Mouse (Mus musculus) ovary, postnatal 14 days (tissue): Measurements from ENCODE around the gene Emid1.
A peak's percentile ranks its signal among the peaks of the same experiment; 100 is the strongest.

Source experiments
- DNase-seq: peaks from one replicate; pipeline ENCODE4 v3.0.0; 2022; ENCODE audit warnings: low spot score

The Emid1 gene

DNA sequence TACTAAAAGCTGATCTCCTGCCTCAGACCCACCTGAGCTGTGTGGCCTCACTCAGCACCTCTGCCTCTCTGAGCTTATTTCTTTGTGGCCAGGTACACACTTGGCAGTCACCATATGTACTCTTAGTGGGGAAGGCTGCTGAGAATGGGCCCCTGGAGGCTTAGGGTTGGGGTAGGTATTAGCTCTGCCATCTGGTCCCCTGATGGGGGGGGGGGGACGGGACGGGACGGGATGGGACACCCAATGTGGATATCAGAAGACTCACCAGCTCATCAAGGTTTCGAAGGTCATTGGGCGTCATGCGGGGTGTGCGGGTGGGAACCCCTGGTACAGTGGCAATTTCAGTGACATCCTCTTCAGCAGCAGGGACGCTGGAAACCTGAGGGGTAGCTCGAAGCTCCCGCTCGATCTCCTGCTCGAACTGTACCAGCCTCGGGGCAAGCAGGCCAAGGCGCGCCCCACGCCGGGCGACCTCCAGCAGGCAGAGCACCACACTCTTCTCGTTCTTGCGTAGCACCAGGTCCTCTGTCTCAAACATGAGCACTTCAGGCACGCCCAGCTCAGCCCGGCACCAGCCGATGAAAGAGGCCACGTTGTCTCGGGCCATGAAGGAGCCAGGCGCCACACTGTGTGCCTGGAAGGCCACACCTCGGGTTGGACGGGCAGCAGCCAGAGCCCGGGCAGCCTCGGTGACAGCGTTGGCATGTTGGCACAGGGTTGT is 88.3 kb downstream of the Emid1 start:
- no peak for DNase-seq

DNA sequence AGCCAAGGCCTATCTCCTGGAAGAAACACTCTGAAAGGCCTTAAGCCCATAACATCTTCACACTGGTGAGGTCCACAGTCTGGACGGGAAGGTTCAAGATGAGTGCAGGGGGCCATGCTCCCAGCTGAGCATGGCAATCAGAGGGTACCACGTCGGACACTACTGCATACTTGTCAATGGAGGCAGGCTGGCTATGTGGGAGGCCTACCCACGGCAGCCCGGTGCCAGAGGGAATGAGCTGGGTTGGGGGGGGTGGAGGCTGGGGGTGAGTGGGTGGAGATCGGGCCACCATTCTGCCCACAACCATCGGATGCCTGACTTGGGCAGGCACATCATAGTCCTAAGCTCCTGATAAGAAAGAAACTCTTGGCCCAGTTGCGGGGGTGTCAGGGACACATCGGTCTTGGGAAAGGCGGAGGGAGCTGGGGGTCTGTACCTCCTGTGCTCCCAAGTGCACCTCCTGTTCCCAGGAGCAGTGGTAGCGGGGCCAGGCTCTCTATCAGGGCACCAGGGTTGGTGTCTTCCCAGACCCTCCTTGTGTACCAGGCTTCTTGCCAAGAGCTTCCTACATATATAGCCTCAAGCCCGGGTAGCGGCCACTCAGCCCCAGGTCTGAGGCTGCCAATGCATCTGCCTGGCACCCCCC is 89.1 kb downstream of the Emid1 start:
- DNase-seq, result no peak

DNA sequence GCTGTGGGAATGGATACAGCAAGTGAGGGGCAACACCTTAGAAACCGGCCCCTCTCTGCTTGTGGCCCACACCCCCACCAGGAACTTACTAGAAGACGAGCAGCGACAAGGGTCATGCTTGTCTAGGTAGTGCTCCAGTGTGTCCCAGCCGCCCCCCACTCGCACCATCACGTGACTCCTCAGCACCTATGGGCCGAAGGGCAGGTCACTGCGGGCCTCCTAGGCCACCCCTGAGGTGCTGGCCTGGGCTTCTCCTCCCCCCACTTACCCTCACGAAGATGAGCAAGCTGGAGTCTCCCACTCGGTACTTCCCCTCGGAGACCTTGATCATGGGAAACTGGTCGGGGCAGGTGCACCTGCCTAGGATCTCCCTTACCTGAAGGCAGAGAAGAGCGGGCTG is 89.7 kb downstream of the Emid1 start:
- no peak for DNase-seq

DNA sequence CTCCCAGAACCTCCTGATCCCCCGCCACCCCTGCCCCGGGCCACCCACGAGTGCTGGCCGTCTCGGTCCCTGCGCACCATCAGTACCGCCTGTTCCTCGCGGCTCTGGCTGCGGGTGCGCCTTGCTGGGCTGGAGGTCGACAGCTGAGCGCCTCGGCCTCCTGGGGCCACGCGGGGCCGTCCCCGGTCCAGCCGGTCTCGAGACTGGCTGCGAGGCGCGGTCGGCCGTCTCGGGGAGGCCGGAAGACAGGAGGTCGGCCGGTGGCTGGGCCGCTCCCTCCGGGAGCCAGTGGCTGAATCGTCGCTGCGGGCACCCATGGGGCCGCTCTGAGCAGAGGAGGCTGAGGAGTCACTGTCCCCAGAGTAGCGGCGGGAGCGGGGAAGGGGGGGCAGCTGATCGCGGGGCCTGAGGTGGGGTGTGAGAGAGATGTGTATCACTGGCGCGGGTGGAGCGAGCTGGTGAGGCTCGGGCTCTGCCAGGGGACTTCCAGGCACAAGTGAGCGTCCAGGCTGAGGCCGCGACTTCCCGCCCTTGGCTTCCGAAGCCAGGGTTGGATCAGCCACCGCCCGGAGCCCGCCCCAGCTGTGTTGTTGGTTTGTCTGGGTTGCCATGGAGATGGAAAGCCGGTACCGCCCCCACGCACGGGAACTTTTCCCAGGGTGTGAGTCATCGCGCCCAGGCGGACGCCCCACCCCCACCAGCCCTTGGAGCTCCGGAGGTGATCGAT is 90.5 kb downstream of the Emid1 start:
- peak; percentile 96 for DNase-seq

DNA sequence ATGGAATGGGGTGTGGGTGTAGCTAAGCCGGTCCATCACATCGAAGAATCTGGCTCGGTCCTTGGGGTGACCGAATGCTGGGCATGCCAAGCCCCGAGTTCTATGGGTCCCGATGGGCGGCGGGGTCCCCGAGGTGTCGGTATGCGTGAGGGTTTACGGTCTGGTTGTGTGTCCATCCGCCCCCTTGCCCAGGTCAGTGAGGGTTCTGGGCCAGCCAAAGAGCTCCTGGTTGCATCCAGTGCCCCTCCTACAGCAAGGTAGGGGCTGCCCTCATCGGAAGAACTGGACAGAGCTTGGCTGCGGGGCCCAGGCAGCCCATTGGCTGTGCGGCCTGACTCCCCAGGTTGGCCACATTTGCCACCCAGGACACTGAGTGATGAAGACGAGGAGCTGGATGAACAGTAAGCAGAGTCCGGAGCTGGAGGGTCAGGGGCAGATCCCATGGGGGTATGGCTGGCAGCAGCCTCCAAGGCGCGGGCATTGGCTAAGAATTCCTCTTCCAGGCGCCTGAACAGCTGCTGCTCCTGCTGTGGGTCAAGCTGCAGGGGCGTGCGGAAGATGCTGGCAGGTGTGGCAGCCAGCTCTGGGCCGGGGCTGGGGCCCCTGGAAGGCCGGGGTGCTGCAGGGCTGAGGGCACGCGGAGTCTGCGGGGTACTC is 91.2 kb downstream of the Emid1 start:
- no peak for DNase-seq

DNA sequence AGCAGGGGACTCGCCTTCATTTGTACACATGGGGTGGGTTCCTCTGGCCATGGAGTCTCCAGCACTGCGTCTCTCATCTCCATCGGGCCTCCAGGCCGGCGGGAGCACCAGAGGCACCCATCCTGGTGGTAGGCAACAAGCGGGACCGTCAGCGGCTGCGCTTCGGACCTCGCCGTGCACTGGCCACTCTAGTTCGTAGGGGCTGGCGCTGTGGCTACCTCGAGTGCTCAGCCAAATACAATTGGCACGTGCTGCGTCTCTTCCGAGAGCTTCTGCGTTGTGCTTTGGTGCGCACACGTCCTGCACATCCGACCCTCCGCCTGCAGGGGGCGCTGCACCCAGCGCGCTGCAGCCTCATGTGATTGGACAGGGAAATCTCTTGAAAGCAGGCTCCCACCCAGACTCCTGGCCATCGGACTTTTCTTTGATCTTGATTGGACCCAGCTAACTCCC is 92.3 kb downstream of the Emid1 start:
- DNase-seq, result no peak

DNA sequence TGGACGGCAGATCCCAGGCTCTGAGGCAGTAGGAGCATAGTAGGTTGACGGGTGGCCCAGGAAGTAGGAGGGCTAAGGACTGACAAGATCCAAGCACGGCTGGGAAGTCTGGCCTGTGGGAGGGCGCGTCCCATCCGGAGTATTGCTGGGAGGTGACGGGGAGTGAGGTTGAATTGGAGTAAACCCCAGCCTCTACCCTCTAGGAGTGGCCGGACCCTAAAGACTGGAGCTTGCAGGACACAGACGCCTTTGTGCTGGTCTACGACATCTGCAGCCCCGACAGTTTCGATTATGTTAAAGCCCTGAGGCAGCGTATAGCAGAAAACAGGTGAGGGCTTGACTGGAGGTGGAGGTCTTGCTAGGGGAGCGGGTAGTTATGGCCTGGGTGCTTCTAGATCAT is 92.8 kb downstream of the Emid1 start:
- no peak for DNase-seq

DNA sequence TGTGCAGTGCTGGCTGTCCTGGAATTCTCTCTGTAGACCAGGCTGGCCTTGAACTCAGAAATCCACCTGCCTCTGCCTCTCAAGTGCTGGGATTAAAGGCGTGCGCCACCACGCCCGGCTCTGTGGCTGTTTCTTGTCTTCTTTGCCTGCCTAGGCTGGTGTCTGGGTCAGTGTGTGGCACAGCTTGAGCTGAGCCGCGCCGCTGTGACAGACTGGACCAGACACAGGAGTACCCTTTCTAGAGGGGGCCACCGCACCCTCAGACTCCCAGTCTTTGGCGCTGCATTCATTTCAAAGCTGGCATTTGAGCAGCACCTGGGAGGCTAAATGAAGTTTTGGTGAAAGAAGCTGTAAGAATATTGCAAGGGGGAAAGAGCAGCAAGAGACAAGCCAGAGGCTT is 93.3 kb downstream of the Emid1 start:
- DNase-seq, result no peak

DNA sequence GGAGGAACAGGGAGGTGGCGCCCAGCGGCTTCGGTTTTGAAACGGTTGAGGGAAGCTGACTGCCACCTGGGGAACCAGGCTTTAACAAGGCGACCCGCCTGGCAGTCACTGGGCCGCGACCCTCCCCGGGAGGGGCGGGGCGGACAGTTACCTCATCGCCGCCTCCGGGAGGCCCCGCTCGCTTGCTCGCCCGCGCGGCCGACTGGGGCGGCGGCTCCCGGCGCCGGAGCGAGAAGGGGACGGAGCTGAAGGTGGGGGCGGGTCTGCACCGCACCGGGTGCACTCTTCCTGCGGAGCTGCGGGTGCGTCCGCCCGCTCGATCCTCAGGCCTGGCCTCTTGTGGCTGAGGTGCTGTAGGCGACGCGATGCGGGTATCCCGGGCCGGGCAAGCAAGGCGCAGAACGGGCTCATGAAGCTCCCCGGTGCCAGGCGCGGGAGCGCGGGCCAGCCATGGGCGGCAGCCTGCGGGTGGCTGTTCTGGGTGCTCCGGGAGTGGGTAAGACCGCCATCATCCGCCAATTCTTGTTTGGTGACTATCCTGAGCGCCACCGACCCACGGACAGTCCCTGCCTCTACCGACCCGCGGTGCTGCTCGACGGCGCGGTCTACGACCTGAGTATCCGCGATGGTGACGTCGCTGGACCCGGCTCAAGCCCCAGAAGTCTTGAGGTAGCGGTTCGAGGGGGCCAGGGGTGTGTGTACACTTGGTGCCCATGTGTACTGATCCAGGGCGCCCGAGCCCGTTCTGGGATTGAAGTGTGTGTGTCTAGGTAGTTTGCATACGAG is 94.0 kb downstream of the Emid1 start, which contains the start of gene Rasl10a:
Gene Rasl10a (plus strand): TSS at position 273 of the 786 bp plus-strand sequence.
- no peak for DNase-seq

DNA sequence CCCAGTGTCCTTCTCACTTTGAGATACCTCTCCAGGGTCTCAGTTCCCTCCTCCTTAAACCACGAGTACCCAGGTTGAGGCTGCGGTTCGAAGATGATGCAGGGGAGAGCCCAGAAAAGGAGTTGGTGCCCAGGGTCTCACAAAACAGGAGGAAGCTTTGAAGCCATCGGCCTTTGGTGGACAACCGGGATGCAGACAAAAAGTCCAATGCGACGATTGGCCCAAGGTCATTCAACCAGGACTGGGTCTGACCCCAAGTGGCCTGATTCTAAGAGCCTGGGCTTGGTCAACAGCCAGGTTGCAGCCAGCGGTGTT is 94.6 kb downstream of the Emid1 start:
- no peak for DNase-seq

DNA sequence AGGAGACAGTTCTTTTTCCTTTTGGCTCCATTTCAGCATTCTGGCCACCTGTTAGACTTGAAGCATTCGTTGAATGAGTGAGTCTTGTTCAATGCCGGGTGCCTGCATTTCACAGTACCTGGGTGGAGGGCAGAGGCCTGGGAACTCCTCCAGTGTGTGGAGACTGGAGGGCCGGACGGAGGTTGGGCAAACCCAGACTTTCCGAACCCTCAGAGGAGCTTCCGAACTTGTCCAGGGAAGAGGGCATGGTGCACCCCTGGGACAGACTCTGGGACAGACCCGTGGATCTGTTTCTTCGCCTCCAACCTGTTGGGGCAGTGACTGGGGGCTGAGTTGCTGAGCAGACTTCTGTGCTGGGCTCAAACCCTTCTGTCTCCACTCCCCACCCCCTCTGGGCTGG is 95.0 kb downstream of the Emid1 start:
- DNase-seq, result no peak
